Mouse (Mus musculus): Measurements from ENCODE around the gene Mfsd12. TPM values are rescaled to one million over a fixed set of nuclear protein-coding genes. Genes with fewer than 3 reads are reported as not detected.

The Mfsd12 gene
- polyA plus RNA-seq, 1 experiment from 2014 or later, result 10.7 TPM

GRCm38 (mm10) chr10:81358209-81358608, 918 bp downstream of the Mfsd12 start:
- no peak; the same call in 1 of the 2 replicates for ATAC-seq (ENCODE audit: insufficient number of reproducible peaks, insufficient read depth, low FRiP score, low TSS enrichment, low read depth)
- H3K36me3 ChIP-seq, result peaks cover 28% of the 10 kb centered on the region
- 30% methylated on average over 4 of the region's 4 CpGs for WGBS
- peaks cover 8% of the 10 kb centered on the region for H3K27me3 ChIP-seq
- H3K9me3 ChIP-seq, result no peaks in the 10 kb centered on the region
- peak overlapping the region; percentile 84 for H3K9ac ChIP-seq
- H3K4me3 ChIP-seq, result peak overlapping the region; percentile 78
- no peak overlapping the region for H3K27ac ChIP-seq
- H3K4me2 ChIP-seq, result peak overlapping the region; percentile 98
- peaks cover 49% of the 10 kb centered on the region for H3K4me1 ChIP-seq

GRCm38 (mm10) chr10:81358841-81359240, 1.6 kb downstream of the Mfsd12 start:
- Histone ChIP-seq H3K4me1 (peaks cover 55% of the 10 kb centered on the region), H3K27me3 (peaks cover 15% of the 10 kb centered on the region), H3K27ac (0 out of 2 replicates have a peak overlapping the region, but pooled peaks have one; percentile 11), H3K4me2 (peak overlapping the region; percentile 98), H3K9me3 (no peaks in the 10 kb centered on the region), H3K36me3 (peaks cover 30% of the 10 kb centered on the region), H3K4me3 (peak overlapping the region; percentile 78), H3K9ac (peak overlapping the region; percentile 84)
- ATAC-seq (ENCODE audit: insufficient number of reproducible peaks, insufficient read depth, low FRiP score, low TSS enrichment, low read depth), result no peak
- 62% methylated on average over 1 of the region's 1 CpGs for WGBS

- H3K27ac ChIP-seq, result no peak overlapping the region
- H3K4me1 ChIP-seq, result peaks cover 61% of the 10 kb centered on the region
These were observed 3.4 kb downstream of the Mfsd12 start for GRCm38 (mm10) chr10:81360721-81361120.

GRCm38 (mm10) chr10:81362336-81362949, 5.2 kb downstream of the Mfsd12 start:
- no peak overlapping the region; the same call in 1 of the 2 replicates for H3K4me3 ChIP-seq
- 76% methylated on average over 12 of the region's 12 CpGs for WGBS

More at GRCm38 (mm10) chr10:81360721-81361120, 3.4 kb downstream of the Mfsd12 start:
- H3K9me3 ChIP-seq, result no peaks in the 10 kb centered on the region
- WGBS, result 63% methylated on average over 8 of the region's 8 CpGs
- H3K9ac ChIP-seq, result 0 out of 2 replicates have a peak overlapping the region, but pooled peaks have one; percentile 44
- no peak overlapping the region for H3K4me2 ChIP-seq
- H3K27me3 ChIP-seq, result peaks cover 33% of the 10 kb centered on the region
- ATAC-seq (ENCODE audit: insufficient number of reproducible peaks, insufficient read depth, low FRiP score, low TSS enrichment, low read depth), result no peak
- no peak overlapping the region for H3K4me3 ChIP-seq
- peaks cover 30% of the 10 kb centered on the region for H3K36me3 ChIP-seq

GRCm38 (mm10) chr10:81363436-81364346, 6.4 kb downstream of the Mfsd12 start:
- Histone ChIP-seq H3K4me1 (peaks cover 44% of the 10 kb centered on the region), H3K27me3 (peaks cover 39% of the 10 kb centered on the region), H3K27ac (no peak overlapping the region), H3K36me3 (peaks cover 57% of the 10 kb centered on the region), H3K4me3 (peak overlapping the region; percentile 32), H3K9me3 (no peaks in the 10 kb centered on the region), H3K4me2 (peak overlapping the region; percentile 60), H3K9ac (peak overlapping the region; percentile 61; the same call in 1 of the 2 replicates)
- 11% methylated on average over 54 of the region's 54 CpGs for WGBS
- ATAC-seq (ENCODE audit: insufficient number of reproducible peaks, insufficient read depth, low FRiP score, low TSS enrichment, low read depth), result no peak

More at GRCm38 (mm10) chr10:81362336-81362949, 5.2 kb downstream of the Mfsd12 start:
- Histone ChIP-seq H3K4me2 (no peak overlapping the region), H3K9me3 (no peaks in the 10 kb centered on the region), H3K27me3 (peaks cover 39% of the 10 kb centered on the region), H3K36me3 (peaks cover 45% of the 10 kb centered on the region), H3K4me1 (peaks cover 55% of the 10 kb centered on the region), H3K9ac (no peak overlapping the region), H3K27ac (no peak overlapping the region)
- no peak for ATAC-seq (ENCODE audit: insufficient number of reproducible peaks, insufficient read depth, low FRiP score, low TSS enrichment, low read depth)

- peak overlapping the region; percentile 32 for H3K4me3 ChIP-seq
- H3K36me3 ChIP-seq, result peaks cover 67% of the 10 kb centered on the region
- H3K4me2 ChIP-seq, result peak overlapping the region; percentile 60
- no peak for ATAC-seq (ENCODE audit: insufficient number of reproducible peaks, insufficient read depth, low FRiP score, low TSS enrichment, low read depth)
- H3K9me3 ChIP-seq, result no peaks in the 10 kb centered on the region
- peaks cover 39% of the 10 kb centered on the region for H3K27me3 ChIP-seq
- peaks cover 37% of the 10 kb centered on the region for H3K4me1 ChIP-seq
- WGBS, result 11% methylated on average over 28 of the region's 28 CpGs
- H3K27ac ChIP-seq, result no peak overlapping the region
- H3K9ac ChIP-seq, result peak overlapping the region; percentile 61
These were observed 7.4 kb downstream of the Mfsd12 start for GRCm38 (mm10) chr10:81364666-81365065.

GRCm38 (mm10) chr10:81365073-81365472, 7.8 kb downstream of the Mfsd12 start:
- H3K27me3 ChIP-seq, result peaks cover 39% of the 10 kb centered on the region
- 28% methylated on average over 4 of the region's 4 CpGs for WGBS
- ATAC-seq (ENCODE audit: insufficient number of reproducible peaks, insufficient read depth, low FRiP score, low TSS enrichment, low read depth), result 0 out of 2 replicates have a peak, but pooled peaks have one; percentile 12
- H3K4me3 ChIP-seq, result no peak overlapping the region
- H3K4me2 ChIP-seq, result no peak overlapping the region
- no peak overlapping the region for H3K27ac ChIP-seq
- H3K9ac ChIP-seq, result no peak overlapping the region
- H3K9me3 ChIP-seq, result no peaks in the 10 kb centered on the region
- H3K4me1 ChIP-seq, result peaks cover 37% of the 10 kb centered on the region
- H3K36me3 ChIP-seq, result peaks cover 68% of the 10 kb centered on the region

- peaks cover 31% of the 10 kb centered on the region for H3K4me1 ChIP-seq
- peak within 1 kb of the TSS; percentile 61 for H3K9ac ChIP-seq
- peak within 1 kb of the TSS; percentile 60 for H3K4me2 ChIP-seq
- ATAC-seq (ENCODE audit: insufficient number of reproducible peaks, insufficient read depth, low FRiP score, low TSS enrichment, low read depth), result no peak
- peaks cover 39% of the 10 kb centered on the region for H3K27me3 ChIP-seq
- H3K27ac ChIP-seq, result no peak within 1 kb of the TSS
- 24% methylated on average over 12 of the region's 12 CpGs for WGBS
- H3K36me3 ChIP-seq, result peaks cover 73% of the 10 kb centered on the region
- H3K4me3 ChIP-seq, result peak within 1 kb of the TSS; percentile 32
- no peaks in the 10 kb centered on the region for H3K9me3 ChIP-seq
These were observed 8.6 kb downstream of the Mfsd12 start, which contains the start of gene 4930404N11Rik for GRCm38 (mm10) chr10:81365672-81366476. TSS of gene 4930404N11Rik (minus strand) at chr10:81365816.

GRCm38 (mm10) chr10:81366477-81367206, 9.4 kb downstream of the Mfsd12 start:
- 80% methylated on average over 6 of the region's 6 CpGs for WGBS
- Histone ChIP-seq H3K9me3 (no peaks in the 10 kb centered on the region), H3K36me3 (peaks cover 74% of the 10 kb centered on the region), H3K4me3 (no peak overlapping the region), H3K27me3 (peaks cover 39% of the 10 kb centered on the region), H3K9ac (no peak overlapping the region; the same call in 1 of the 2 replicates), H3K27ac (no peak overlapping the region), H3K4me2 (no peak overlapping the region), H3K4me1 (peaks cover 27% of the 10 kb centered on the region)
- ATAC-seq (ENCODE audit: insufficient number of reproducible peaks, insufficient read depth, low FRiP score, low TSS enrichment, low read depth), result no peak

- 84% methylated on average over 6 of the region's 6 CpGs for WGBS
- H3K9me3 ChIP-seq, result no peaks in the 10 kb centered on the region
These were observed 9.9 kb downstream of the Mfsd12 start for GRCm38 (mm10) chr10:81367207-81367495.

More at GRCm38 (mm10) chr10:81367207-81367495, 9.9 kb downstream of the Mfsd12 start:
- Histone ChIP-seq H3K36me3 (peaks cover 74% of the 10 kb centered on the region), H3K27ac (no peak overlapping the region), H3K4me3 (no peak overlapping the region), H3K9ac (no peak overlapping the region), H3K4me1 (peaks cover 27% of the 10 kb centered on the region), H3K4me2 (no peak overlapping the region), H3K27me3 (peaks cover 39% of the 10 kb centered on the region)
- no peak for ATAC-seq (ENCODE audit: insufficient number of reproducible peaks, insufficient read depth, low FRiP score, low TSS enrichment, low read depth)
